Mouse (Mus musculus): Measurements from ENCODE around the gene S100a11. TPM values are rescaled to one million over a fixed set of nuclear protein-coding genes. Genes with fewer than 3 reads are reported as not detected.

S100a11 gene
- polyA plus RNA-seq, 1 experiment from 2014 or later = 157 TPM

GRCm38 (mm10) chr3:93568428-93569040, 48.2 kb downstream of the S100a11 start:
- Histone ChIP-seq H3K4me2 (replicated peaks) (no peak overlapping the region), H3K27me3 (no peaks in the 10 kb centered on the region), H3K27ac (no peak overlapping the region), H3K36me3 (no peaks in the 10 kb centered on the region), H3K4me1 (replicated peaks) (no peaks in the 10 kb centered on the region), H3K9ac (replicated peaks) (no peak overlapping the region), H3K9me3 (no peaks in the 10 kb centered on the region), H3K4me3 (replicated peaks) (no peak overlapping the region)
- 75% methylated on average over 7 of the region's 7 CpGs for WGBS
- no peak for ATAC-seq

- no peaks in the 10 kb centered on the region for H3K9me3 ChIP-seq
- H3K27ac ChIP-seq = no peak overlapping the region
Observed at GRCm38 (mm10) chr3:93569046-93569445, 48.8 kb downstream of the S100a11 start.

DNA sequence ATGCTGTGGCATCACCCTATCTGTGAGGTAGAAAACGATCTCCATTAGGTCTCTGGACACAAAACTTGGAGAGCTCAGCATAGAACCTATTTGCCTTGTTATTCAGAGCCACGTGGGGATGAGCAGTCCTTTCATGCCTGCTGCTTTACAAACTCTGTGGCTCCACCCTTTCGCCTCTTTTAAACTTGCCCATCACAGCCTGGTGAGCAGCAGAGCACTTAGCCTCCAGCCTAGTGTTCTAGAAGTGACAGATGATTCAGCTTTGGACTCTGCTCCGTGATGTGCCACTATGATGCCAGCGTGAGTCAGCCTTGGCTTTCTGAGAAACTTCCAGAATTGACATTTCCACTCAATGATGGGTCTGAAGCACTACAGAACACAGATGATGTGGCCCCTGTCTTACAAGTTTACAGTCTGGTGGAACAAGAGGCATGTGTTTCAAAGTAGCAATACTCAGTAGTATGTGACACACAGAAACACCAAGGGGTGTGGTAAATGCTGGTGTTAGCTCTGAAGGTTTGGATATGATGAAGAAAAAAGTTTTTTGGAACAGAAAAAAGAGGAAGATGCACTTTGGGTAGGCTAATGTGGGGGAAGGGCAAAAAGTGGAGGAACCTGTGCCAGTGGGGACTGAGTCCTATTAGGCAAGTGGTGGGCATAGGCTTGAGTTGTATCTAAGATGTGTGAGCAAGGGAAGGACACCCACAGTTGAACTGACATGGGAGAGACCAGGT, 51.9 kb downstream of the S100a11 start:
- 73% methylated on average over 5 of the region's 5 CpGs for WGBS
- no peak for ATAC-seq

More at GRCm38 (mm10) chr3:93569046-93569445, 48.8 kb downstream of the S100a11 start:
- Histone ChIP-seq H3K9ac (replicated peaks) (no peak overlapping the region), H3K4me1 (replicated peaks) (no peaks in the 10 kb centered on the region), H3K27me3 (no peaks in the 10 kb centered on the region), H3K36me3 (no peaks in the 10 kb centered on the region), H3K4me3 (replicated peaks) (no peak overlapping the region), H3K4me2 (replicated peaks) (no peak overlapping the region)
- ATAC-seq = no peak
- 77% methylated on average over 2 of the region's 2 CpGs for WGBS

More for the DNA sequence above, 51.9 kb downstream of the S100a11 start:
- Histone ChIP-seq H3K9ac (replicated peaks) (no peak overlapping the region), H3K27ac (no peak overlapping the region), H3K4me2 (replicated peaks) (no peak overlapping the region), H3K27me3 (no peaks in the 10 kb centered on the region), H3K4me1 (replicated peaks) (no peaks in the 10 kb centered on the region), H3K9me3 (no peaks in the 10 kb centered on the region), H3K36me3 (no peaks in the 10 kb centered on the region), H3K4me3 (replicated peaks) (no peak overlapping the region)

Other genes starting within 250 kb of the S100a11 start
- not detected in 2 replicates for gene Flg, start 247.0 kb upstream of the S100a11 start, polyA plus RNA-seq (2015; fragmentation: Nextera tagmentation; extraction: Ambion mirVana)
- not detected in 2 replicates for gene Hrnr, start 200.7 kb upstream of the S100a11 start, polyA plus RNA-seq (2015; fragmentation: Nextera tagmentation; extraction: Ambion mirVana)
- not detected in 2 replicates for gene Rptn, start 126.8 kb upstream of the S100a11 start, polyA plus RNA-seq (2015; fragmentation: Nextera tagmentation; extraction: Ambion mirVana)
- 0.74 and 0.75 TPM in 2 replicates for gene Tchh, start 78.2 kb upstream of the S100a11 start, polyA plus RNA-seq (2015; fragmentation: Nextera tagmentation; extraction: Ambion mirVana)
- gene Tchhl1, start 51.7 kb upstream of the S100a11 start, polyA plus RNA-seq (2015; fragmentation: Nextera tagmentation; extraction: Ambion mirVana) = 0.09 TPM in 1 of 2 replicates, not detected in the other
- 90.8 and 93.2 TPM in 2 replicates for gene S100a10, start 34.6 kb downstream of the S100a11 start, polyA plus RNA-seq (2015; fragmentation: Nextera tagmentation; extraction: Ambion mirVana)
- gene Tdpoz2, start 132.2 kb downstream of the S100a11 start, polyA plus RNA-seq (2015; fragmentation: Nextera tagmentation; extraction: Ambion mirVana) = not detected in 2 replicates
- not detected in 2 replicates for gene Tdpoz1, start 155.8 kb downstream of the S100a11 start, polyA plus RNA-seq (2015; fragmentation: Nextera tagmentation; extraction: Ambion mirVana)
- gene Gm37596, start 172.6 kb downstream of the S100a11 start, polyA plus RNA-seq (2015; fragmentation: Nextera tagmentation; extraction: Ambion mirVana) = not detected in 2 replicates